Mouse (Mus musculus): Measurements from ENCODE around the gene Mobp.

- TF ChIP-seq CTCF (IDR thresholded peaks at IDR 0.05; ENCODE audit: control insufficient read depth, insufficient read depth, insufficient replicate concordance, low read depth, low read length), result no peak
- TF ChIP-seq POLR2A (IDR thresholded peaks at IDR 0.05; ENCODE audit: control insufficient read depth, low read depth, low read length), result no peak
These were observed 36.1 kb upstream of the Mobp start for GRCm38 (mm10) chr9:120113456-120113855.

All from testis, adult 2 months (tissue).